In the genomic region with DNA sequence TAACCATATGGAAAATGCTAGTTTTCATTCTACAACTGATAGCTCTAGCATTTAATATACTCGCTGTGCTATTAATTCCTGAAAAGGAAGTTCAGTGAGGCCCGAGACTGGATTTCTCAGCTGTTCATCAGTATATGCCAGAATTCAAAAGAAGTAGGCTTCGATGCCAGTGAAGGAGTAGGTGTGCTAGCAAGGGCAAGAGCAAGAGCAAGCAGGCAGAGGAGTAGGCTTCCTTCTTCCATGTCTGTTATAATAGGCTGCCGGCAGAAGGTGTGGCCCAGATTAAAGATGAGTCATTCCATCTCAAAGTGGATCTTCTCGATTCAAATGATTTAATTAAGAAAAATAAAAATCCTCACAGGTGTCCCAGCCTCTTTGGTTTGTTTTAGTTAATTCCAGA, we compare ENCODE assay signal across 30 mouse cellular contexts.
"Had no signal": no experiment of that assay in that cellular context is flagged by ENCODE, and none has a peak within 500 bp of the region (broad histone marks: within the 10 kb centered on the region; RNA-seq: fewer than 3 reads in every experiment).

No protein-coding gene starts in this region.

- ATAC-seq: liver, embryonic 12.5 days; liver, postnatal 0 days; lung, postnatal 0 days; midbrain, embryonic 13.5 days; midbrain, embryonic 15.5 days; midbrain, embryonic 16.5 days had no signal

- H3K27me3 ChIP-seq: limb, embryonic 12.5 days; limb, embryonic 13.5 days; limb, embryonic 15.5 days; liver, embryonic 12.5 days; liver, embryonic 13.5 days; liver, embryonic 15.5 days; lung, embryonic 15.5 days; megakaryocyte, embryonic 14.5 days; midbrain, embryonic 12.5 days; midbrain, embryonic 13.5 days; midbrain, embryonic 15.5 days; neural tube, embryonic 12.5 days had no signal

- H3K9me3 ChIP-seq: limb, embryonic 10.5 days; limb, embryonic 12.5 days; limb, embryonic 13.5 days; limb, embryonic 15.5 days; liver, embryonic 12.5 days; liver, embryonic 13.5 days; liver, embryonic 15.5 days; lung, embryonic 15.5 days; megakaryocyte, embryonic 14.5 days; midbrain, embryonic 12.5 days; midbrain, embryonic 13.5 days; midbrain, embryonic 15.5 days; neural tube, embryonic 12.5 days had no signal

- H3K9ac ChIP-seq: limb, embryonic 12.5 days; limb, embryonic 13.5 days; limb, embryonic 15.5 days; liver, embryonic 12.5 days; liver, embryonic 13.5 days; liver, embryonic 14.5 days; liver, embryonic 15.5 days; liver, postnatal 0 days; lung, embryonic 14.5 days; lung, embryonic 15.5 days; midbrain, embryonic 12.5 days; midbrain, embryonic 13.5 days; midbrain, embryonic 15.5 days; neural tube, embryonic 12.5 days had no signal

- H3K4me1 ChIP-seq: limb, embryonic 10.5 days; limb, embryonic 13.5 days; limb, embryonic 15.5 days; lung, embryonic 15.5 days; midbrain, embryonic 12.5 days; midbrain, embryonic 13.5 days; midbrain, embryonic 15.5 days; neural tube, embryonic 12.5 days had no signal

- H3K4me3 ChIP-seq: left cerebral cortex, adult 2 months; limb, embryonic 10.5 days; limb, embryonic 12.5 days; limb, embryonic 13.5 days; limb, embryonic 15.5 days; liver, embryonic 12.5 days; liver, embryonic 13.5 days; liver, embryonic 15.5 days; lung, embryonic 15.5 days; megakaryocyte, embryonic 14.5 days; midbrain, embryonic 12.5 days; midbrain, embryonic 13.5 days; midbrain, embryonic 15.5 days; myocyte; neural tube, embryonic 12.5 days had no signal

- H3K27ac ChIP-seq: left cerebral cortex, adult 2 months; limb, embryonic 10.5 days; limb, embryonic 12.5 days; limb, embryonic 13.5 days; limb, embryonic 15.5 days; liver, embryonic 12.5 days; liver, embryonic 13.5 days; liver, embryonic 14.5 days; liver, embryonic 15.5 days; lung, embryonic 15.5 days; macrophage; midbrain, embryonic 12.5 days; midbrain, embryonic 13.5 days; midbrain, embryonic 15.5 days; neural tube, embryonic 12.5 days had no signal

- DNase-seq: liver; liver, embryonic 13.5 days; liver, postnatal 0 days; lung, adult 18-20 months; lung, adult 2 months; lung, embryonic 14.5 days; lung, postnatal 10 days; lung, postnatal 14 days; lung, postnatal 36 days; lung, postnatal 4 days; midbrain, embryonic 14.5 days had no signal

- H3K4me2 ChIP-seq: limb, embryonic 12.5 days; limb, embryonic 13.5 days; limb, embryonic 15.5 days; liver, embryonic 11.5 days; liver, embryonic 12.5 days; liver, embryonic 13.5 days; liver, embryonic 15.5 days; lung, embryonic 14.5 days; lung, embryonic 15.5 days; midbrain, embryonic 12.5 days; midbrain, embryonic 13.5 days; midbrain, embryonic 15.5 days; neural tube, embryonic 12.5 days had no signal
